Mouse (Mus musculus) heart, postnatal 0 days (tissue): Measurements from ENCODE around the gene Ehmt2.

Experiments used
- CTCF ChIP-seq: IDR thresholded peaks from 2 replicates; pipeline ENCODE4 v1.5.1; 2016; ENCODE audit warnings: antibody characterized with exemption, control low read depth, low read depth
- EP300 ChIP-seq: IDR thresholded peaks from 2 replicates; pipeline ENCODE4 v1.6.1; 2016; ENCODE audit warnings: antibody characterized with exemption, low read depth

DNA sequence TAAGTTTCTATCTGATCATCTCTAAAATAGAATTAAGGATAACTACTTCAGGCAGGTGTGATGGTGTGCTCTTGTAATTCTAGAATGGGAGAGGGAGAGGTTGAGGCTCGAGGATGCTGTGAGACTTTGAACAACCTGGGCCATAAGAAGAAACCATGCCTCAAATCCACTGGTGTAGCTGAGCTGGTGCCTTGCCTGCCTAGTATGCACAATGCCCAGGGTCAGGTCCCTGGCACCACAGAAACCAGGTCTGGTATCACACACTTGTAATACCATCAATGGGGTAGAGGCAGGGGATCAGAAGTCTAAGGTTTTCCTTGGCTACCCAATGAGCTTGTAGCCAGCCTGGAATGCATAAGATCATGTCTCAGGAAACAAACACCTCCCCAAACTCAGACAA lies 64.6 kb downstream of the Ehmt2 start:
- TF ChIP-seq CTCF (no peak), EP300 (no peak)
